Mouse (Mus musculus): ENCODE measurements around the gene Cmip. TPM values are rescaled to one million over a fixed set of nuclear protein-coding genes. Genes with fewer than 3 reads are reported as not detected.

The Cmip gene
- polyA plus RNA-seq, 2 experiments, result 27.1 to 39.7 TPM

DNA sequence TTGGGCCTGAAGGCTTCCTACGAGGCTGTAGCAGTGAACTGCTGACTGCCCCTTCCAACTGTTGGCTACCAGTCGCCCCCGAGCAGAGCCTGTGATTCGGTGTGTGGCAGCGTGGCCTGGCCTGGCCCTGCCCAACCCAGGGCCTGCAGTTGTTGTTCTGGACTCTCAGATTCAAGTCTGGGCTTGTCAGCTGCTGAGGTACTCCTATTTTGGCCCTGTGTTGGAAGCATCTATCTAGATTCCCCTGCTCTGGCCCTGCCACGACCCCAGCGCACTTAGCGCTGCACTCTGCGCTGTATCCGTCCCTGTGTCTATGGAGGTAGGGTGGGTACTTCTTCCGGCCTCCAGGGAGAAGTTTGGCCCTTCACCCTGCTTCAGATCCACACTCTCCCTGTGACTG lies 45.2 kb downstream of the Cmip start:
- H3K4me3 ChIP-seq (replicated peaks; ENCODE audit: low read length), result no peak overlapping the region
- H3K36me3 ChIP-seq (ENCODE audit: control insufficient read depth, insufficient read depth, low read length), result no peaks in the 10 kb centered on the region
- no peaks in the 10 kb centered on the region for H3K9me3 ChIP-seq (ENCODE audit: control insufficient read depth, low read length)
- WGBS, result 59% methylated on average over 11 of the region's 11 CpGs
- no peak for ATAC-seq (ENCODE audit: low FRiP score, low read depth)
- no peak for TF ChIP-seq POLR2A (IDR thresholded peaks at IDR 0.05; ENCODE audit: borderline replicate concordance, extremely low read depth, insufficient read depth, insufficient read length)
- H3K9ac ChIP-seq (ENCODE audit: low read depth, low read length, severe bottlenecking), result no peak overlapping the region
- H3K4me1 ChIP-seq (ENCODE audit: control insufficient read depth, insufficient read depth, low read length), result peaks cover 22% of the 10 kb centered on the region
- no peak overlapping the region for H3K4me2 ChIP-seq (replicated peaks; ENCODE audit: low read depth, low read length, severe bottlenecking)
- DNase-seq (ENCODE audit: low spot score), result no peak
- H3K27me3 ChIP-seq (ENCODE audit: control insufficient read depth, insufficient read depth, low read length), result no peaks in the 10 kb centered on the region
- H3K27ac ChIP-seq (replicated peaks; ENCODE audit: low read depth, low read length), result no peak overlapping the region

DNA sequence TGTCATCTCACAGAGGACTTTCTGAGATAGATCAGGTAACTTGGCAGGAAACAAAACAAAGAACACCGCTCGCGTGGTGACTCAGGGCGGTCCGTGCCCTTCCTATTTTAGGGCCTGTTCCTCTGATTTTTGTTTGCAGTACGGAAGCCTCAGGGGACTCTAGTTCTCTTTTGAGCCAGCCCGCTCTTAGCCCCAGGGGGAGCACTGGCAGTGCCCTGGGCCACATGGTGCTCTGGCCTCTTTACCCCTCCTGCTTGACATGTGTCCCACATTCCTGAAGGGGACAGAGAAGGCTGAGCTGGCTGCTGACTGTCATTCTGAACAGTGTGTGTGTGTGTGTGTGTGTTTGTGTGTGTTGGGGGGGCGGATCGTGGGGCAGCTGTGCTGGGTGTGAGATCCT lies 46.8 kb downstream of the Cmip start:
- Histone ChIP-seq H3K4me1 (ENCODE audit: control insufficient read depth, insufficient read depth, low read length) (peaks cover 28% of the 10 kb centered on the region), H3K9me3 (ENCODE audit: control insufficient read depth, low read length) (no peaks in the 10 kb centered on the region), H3K27ac (replicated peaks; ENCODE audit: low read depth, low read length) (no peak overlapping the region), H3K4me3 (replicated peaks; ENCODE audit: low read length) (no peak overlapping the region), H3K4me2 (replicated peaks; ENCODE audit: low read depth, low read length, severe bottlenecking) (no peak overlapping the region), H3K36me3 (ENCODE audit: control insufficient read depth, insufficient read depth, low read length) (no peaks in the 10 kb centered on the region), H3K27me3 (ENCODE audit: control insufficient read depth, insufficient read depth, low read length) (no peaks in the 10 kb centered on the region), H3K9ac (ENCODE audit: low read depth, low read length, severe bottlenecking) (peak overlapping the region; percentile 25; the same call in 1 of the 2 replicates)
- TF ChIP-seq POLR2A (IDR thresholded peaks at IDR 0.05; ENCODE audit: borderline replicate concordance, extremely low read depth, insufficient read depth, insufficient read length), result no peak
- ATAC-seq (ENCODE audit: low FRiP score, low read depth) (no peak), DNase-seq (ENCODE audit: low spot score) (no peak)
- WGBS, result 45% methylated on average over 9 of the region's 9 CpGs

DNA sequence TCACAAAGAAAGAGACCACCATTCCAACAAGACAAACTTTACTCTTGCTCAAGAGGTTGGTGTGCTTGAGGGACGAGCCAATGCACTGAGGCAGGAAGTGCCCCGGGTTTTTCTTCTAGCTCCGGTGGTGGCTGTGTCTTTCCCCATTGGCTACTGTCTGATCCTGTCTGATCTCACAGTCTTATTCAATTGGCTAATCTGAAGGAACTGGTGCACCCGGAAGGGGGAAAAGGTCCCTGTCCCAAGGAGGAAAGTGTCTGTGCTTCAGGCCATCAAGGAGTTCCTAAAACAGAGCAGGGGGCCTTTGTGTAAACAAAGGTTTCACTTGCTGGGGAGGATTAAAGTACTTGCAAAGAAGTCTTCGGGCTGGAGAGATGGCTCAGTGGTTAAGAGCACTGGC lies 48.5 kb downstream of the Cmip start:
- H3K4me3 ChIP-seq (replicated peaks; ENCODE audit: low read length), result no peak overlapping the region
- ATAC-seq (ENCODE audit: low FRiP score, low read depth) (no peak), DNase-seq (ENCODE audit: low spot score) (no peak)
- TF ChIP-seq POLR2A (IDR thresholded peaks at IDR 0.05; ENCODE audit: borderline replicate concordance, extremely low read depth, insufficient read depth, insufficient read length), result no peak
- no peak overlapping the region for H3K9ac ChIP-seq (ENCODE audit: low read depth, low read length, severe bottlenecking)
- no peaks in the 10 kb centered on the region for H3K9me3 ChIP-seq (ENCODE audit: control insufficient read depth, low read length)
- 74% methylated on average over 5 of the region's 5 CpGs for WGBS
- H3K27ac ChIP-seq (replicated peaks; ENCODE audit: low read depth, low read length), result no peak overlapping the region
- H3K36me3 ChIP-seq (ENCODE audit: control insufficient read depth, insufficient read depth, low read length), result no peaks in the 10 kb centered on the region
- H3K27me3 ChIP-seq (ENCODE audit: control insufficient read depth, insufficient read depth, low read length), result no peaks in the 10 kb centered on the region
- peaks cover 29% of the 10 kb centered on the region for H3K4me1 ChIP-seq (ENCODE audit: control insufficient read depth, insufficient read depth, low read length)
- no peak overlapping the region for H3K4me2 ChIP-seq (replicated peaks; ENCODE audit: low read depth, low read length, severe bottlenecking)

DNA sequence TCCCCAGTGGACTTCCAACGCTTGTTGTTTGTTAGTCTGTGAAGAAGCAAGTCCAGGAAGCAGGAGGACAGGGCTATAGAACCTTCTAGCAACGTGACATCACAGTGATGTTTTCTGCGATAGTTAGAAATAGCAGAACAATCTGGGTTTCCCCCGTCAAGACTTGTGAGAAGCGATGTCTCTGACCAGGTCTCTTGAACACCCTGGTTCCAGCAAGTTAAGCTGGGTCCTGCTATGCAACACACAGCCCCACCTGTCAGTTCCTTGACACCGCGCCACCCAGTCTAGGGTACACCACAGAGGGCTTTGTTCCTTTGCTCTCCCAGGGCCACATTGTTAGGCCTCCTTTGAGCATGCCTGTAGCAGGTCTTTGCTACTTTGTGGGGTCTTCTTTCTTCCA lies 49.9 kb downstream of the Cmip start:
- H3K4me2 ChIP-seq (replicated peaks; ENCODE audit: low read depth, low read length, severe bottlenecking), result no peak overlapping the region
- H3K4me3 ChIP-seq (replicated peaks; ENCODE audit: low read length), result no peak overlapping the region
- DNase-seq (ENCODE audit: low spot score), result no peak
- peaks cover 31% of the 10 kb centered on the region for H3K4me1 ChIP-seq (ENCODE audit: control insufficient read depth, insufficient read depth, low read length)
- no peak for TF ChIP-seq POLR2A (IDR thresholded peaks at IDR 0.05; ENCODE audit: borderline replicate concordance, extremely low read depth, insufficient read depth, insufficient read length)
- no peak overlapping the region for H3K9ac ChIP-seq (ENCODE audit: low read depth, low read length, severe bottlenecking)
- H3K27me3 ChIP-seq (ENCODE audit: control insufficient read depth, insufficient read depth, low read length), result no peaks in the 10 kb centered on the region
- no peaks in the 10 kb centered on the region for H3K36me3 ChIP-seq (ENCODE audit: control insufficient read depth, insufficient read depth, low read length)
- 92% methylated on average over 7 of the region's 7 CpGs for WGBS
- no peak overlapping the region for H3K27ac ChIP-seq (replicated peaks; ENCODE audit: low read depth, low read length)
- no peak for ATAC-seq (ENCODE audit: low FRiP score, low read depth)
- H3K9me3 ChIP-seq (ENCODE audit: control insufficient read depth, low read length), result no peaks in the 10 kb centered on the region

DNA sequence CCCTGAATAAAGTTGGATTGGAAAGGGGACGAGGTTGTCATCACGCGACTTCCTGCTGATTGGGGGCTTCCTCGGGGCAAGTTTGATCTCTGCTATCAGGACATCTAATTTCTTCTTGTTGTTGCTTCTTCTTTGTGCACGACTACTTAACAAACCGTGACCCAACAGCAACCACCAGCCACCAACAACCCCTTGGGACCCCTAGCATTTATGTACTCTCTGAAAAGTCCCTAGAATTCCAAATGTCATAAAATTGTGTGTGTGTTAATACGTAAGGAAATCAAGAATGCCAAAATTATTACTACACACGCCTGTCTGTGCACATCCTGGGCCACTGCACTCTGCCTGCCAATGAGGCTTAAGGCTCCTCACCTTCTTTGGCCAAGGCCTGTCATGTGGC lies 50.4 kb downstream of the Cmip start:
- Histone ChIP-seq H3K4me3 (replicated peaks; ENCODE audit: low read length) (no peak overlapping the region), H3K9ac (ENCODE audit: low read depth, low read length, severe bottlenecking) (no peak overlapping the region), H3K4me1 (ENCODE audit: control insufficient read depth, insufficient read depth, low read length) (peaks cover 31% of the 10 kb centered on the region), H3K36me3 (ENCODE audit: control insufficient read depth, insufficient read depth, low read length) (no peaks in the 10 kb centered on the region), H3K4me2 (replicated peaks; ENCODE audit: low read depth, low read length, severe bottlenecking) (no peak overlapping the region), H3K27ac (replicated peaks; ENCODE audit: low read depth, low read length) (no peak overlapping the region), H3K9me3 (ENCODE audit: control insufficient read depth, low read length) (no peaks in the 10 kb centered on the region), H3K27me3 (ENCODE audit: control insufficient read depth, insufficient read depth, low read length) (no peaks in the 10 kb centered on the region)
- DNase-seq (ENCODE audit: low spot score) (no peak), ATAC-seq (ENCODE audit: low FRiP score, low read depth) (no peak)
- TF ChIP-seq POLR2A (IDR thresholded peaks at IDR 0.05; ENCODE audit: borderline replicate concordance, extremely low read depth, insufficient read depth, insufficient read length), result no peak
- WGBS, result 81% methylated on average over 8 of the region's 8 CpGs
